Mouse (Mus musculus) ES-E14 (cell line): ENCODE measurements around the gene Soat2.

Source experiments
- CHD2 ChIP-seq: IDR thresholded peaks from 2 replicates; pipeline ENCODE4 v1.6.1; 2014; ENCODE audit warnings: mild to moderate bottlenecking, low read depth, low read length, inconsistent platforms
- MAFK ChIP-seq: IDR thresholded peaks from 2 replicates; pipeline ENCODE4 v1.6.1; 2014; ENCODE audit warnings: mild to moderate bottlenecking, low read depth, low read length, inconsistent platforms; ENCODE audit not compliant: insufficient read depth
- ZC3H11A ChIP-seq: IDR thresholded peaks from 2 replicates; pipeline ENCODE4 v1.6.1; 2012; ENCODE audit warnings: low read depth, mild to moderate bottlenecking, inconsistent platforms, low read length, borderline replicate concordance

DNA sequence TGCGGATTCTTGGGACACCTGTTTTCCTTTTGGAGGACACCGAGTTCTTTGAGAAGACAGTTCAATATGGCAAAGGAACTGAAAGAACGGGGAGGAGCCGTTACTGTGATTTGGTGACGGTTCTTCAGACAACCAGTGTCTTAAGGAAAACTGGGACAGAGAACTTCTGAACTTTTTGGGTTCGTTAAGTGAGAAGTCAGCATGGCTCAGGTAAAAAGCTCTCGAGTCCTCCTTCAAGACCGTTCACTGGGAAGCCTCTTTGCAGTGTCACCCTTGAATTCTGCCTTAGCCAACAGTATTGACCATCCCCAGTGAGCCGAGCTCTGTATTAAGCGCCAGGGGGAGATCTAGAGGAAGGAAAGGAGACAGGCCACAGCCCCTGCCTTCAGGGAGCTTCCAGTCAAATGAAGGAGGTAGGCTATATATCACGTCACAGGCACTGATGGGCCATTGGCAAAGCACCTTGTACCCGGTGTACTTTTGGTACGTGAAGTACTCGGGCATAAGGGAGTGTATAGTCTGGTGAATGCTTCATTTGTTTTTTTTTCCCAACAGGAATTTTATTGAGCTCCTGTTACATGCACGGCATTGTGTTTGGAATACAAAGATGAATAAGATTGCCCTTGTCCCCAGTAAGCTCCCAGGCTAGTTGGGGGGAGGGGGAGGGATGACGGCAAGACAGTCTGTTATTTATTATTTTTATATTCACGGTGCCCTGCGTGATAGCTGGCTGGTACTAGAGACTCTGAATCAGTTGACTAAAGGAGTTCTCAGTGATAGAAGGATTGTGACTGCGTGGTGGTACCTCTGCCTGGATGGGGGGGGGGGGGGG is 54.6 kb downstream of the Soat2 start, which contains the start of gene Csad:
- TF ChIP-seq MAFK: no peak
- no peak for TF ChIP-seq CHD2
- TF ChIP-seq ZC3H11A: no peak
